Mouse (Mus musculus) gastrocnemius, postnatal 14 days (tissue): ENCODE data around the gene Crls1. TPM values are rescaled to one million over a fixed set of nuclear protein-coding genes. Genes with fewer than 3 reads are reported as not detected.

Experiments
- DNase-seq: peaks from one replicate; pipeline ENCODE4 v3.0.0; 2021; ENCODE audit warnings: mixed read lengths
- intact Hi-C: fragments of 180-260 bp; cut with DNase I; formaldehyde crosslinking; loops from one replicate; pipeline ENCODE4 v1.15.1; 2025; ENCODE audit warnings: low total_unique reads
- long read RNA-seq, 2 experiments: library from polyadenylated mRNA; stranded (forward); transcript quantifications; one replicate each; pipeline ENCODE4 v2.0.0; 2021
- total RNA-seq, 2 experiments: library from RNA; stranded (reverse); gene quantifications; 2 replicates each; pipeline ENCODE4 v1.2.3; 2021

Crls1 gene
- 10 to 100 TPM; 14.2 to 15.8 TPM for total RNA-seq
- long read RNA-seq, experiment 1, transcript Crls1-201 (7 exons, 1,924 nt), result major isoform, 31 of 33 reads
- long read RNA-seq, experiment 1, partial matches to known transcripts, result 0 of 33 reads
- long read RNA-seq, experiment 1, other reads (novel, unspliced or antisense), result 2 of 33 reads
- long read RNA-seq, experiment 2, transcript Crls1-201 (7 exons, 1,924 nt), result major isoform, 34 of 39 reads
- long read RNA-seq, experiment 2, partial matches to known transcripts, result 0 of 39 reads
- long read RNA-seq, experiment 2, other reads (novel, unspliced or antisense), result 5 of 39 reads

DNA sequence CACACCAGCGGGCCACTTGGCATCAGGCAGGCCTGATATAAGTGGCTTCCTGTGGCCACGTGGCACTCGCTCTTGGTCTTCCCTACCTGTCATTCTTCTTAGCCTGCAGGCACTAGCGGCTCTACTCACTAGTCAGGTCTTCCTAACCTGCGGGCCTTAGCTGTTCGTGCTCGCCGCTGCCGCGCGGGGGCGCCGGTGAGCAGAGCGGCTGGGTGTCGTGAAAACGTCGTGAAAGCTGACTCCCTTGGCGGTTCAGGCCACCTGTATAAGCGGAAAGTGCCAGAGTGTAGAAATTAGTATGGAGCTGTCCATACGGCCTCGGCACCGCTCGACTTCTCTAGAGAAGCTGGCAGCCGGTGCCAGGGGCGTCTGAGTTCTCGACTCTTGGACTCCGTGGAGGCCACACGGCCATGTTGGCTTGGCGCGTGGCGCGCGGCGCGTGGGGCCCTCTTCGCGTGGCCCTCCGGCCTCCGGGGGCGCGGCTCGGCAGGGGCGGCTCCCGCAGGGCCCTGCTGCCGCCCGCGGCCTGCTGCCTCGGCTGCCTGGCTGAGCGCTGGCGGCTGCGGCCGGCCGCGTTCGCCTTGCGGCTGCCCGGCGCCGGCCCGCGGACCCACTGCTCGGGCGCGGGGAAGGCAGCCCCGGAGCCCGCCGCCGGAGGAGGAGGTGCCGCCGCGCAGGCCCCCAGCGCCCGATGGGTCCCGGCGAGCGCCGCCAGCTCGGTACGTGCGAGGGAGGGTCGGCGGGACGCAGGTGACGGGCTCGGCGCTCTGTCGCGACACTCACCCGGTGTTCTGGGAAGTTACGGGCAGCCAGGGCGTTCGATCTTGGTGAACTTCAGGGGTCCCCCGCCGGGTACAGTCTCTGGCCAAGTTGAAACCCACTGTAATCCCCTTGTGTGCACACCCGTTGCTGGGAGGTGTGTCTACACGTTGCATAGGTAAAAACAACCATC lies at the start of gene Crls1:
Gene Crls1 (plus strand): TSS at position 260 of the 952 bp plus-strand sequence.
- peak; percentile 91 for DNase-seq
- intact Hi-C loops, result loop anchor here (5.0 kb wide), 1 partner anchor 61 kb away; no protein-coding TSS in a partner anchor

DNA sequence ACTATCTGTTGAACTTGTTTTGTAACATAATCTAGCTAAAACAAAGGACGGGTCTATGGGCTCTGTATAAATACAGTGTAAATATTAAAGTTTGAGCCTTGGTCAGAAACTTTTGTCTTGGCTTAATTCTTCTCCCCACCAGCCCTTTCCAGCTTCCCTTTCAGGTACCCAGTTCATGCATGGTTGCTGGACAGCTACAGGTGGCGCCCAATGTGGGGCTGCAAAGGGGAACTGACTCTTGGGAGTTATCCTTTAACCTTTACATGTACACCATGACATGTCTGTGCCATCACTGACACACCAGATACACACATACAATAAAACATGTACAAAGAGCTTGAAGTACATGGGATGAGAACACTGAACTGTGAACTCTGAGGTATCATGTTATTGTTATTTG lies 43.5 kb upstream of the Crls1 start:
- no peak for DNase-seq
- intact Hi-C loops, result no loop called here

DNA sequence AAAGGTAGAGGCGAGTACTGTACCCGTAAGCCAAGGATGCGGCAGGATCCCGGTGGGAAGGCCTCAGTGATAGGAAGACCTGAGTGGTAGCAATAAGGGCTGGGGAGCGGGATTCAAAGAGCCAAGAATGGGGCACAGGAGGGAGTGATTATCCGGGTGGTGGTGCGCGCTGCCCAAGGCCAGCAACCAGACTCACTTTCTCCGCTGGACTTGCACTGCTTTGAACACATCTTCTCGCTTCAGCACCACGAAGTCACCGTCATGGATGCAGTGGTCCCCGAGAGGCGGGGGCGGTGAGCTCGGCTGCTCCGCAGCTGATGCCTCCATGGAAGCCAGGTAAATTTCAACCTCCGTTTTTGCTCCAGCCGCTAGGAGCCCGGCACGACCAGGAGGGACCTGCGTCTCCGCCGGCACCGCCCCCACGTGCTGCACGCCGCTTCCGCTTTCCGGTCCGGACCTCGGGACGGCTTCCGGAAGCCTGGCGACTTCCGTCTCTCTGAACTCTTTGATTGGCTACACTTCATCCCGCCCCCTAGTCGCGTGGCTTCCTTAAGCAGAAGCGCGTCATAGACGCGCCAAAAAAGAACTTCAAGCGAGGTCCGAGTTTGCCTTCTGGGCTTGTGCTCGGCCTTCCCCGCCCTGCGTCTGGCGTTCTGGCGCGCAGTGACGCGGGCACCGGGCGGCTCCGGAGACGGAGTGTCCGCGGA lies 30.7 kb upstream of the Crls1 start, which contains the start of the genes Trmt6 and Mcm8:
Gene Trmt6 (minus strand): TSS at position 448 of the 707 bp plus-strand sequence.
Gene Mcm8 (plus strand): TSS at position 534 of the 707 bp plus-strand sequence.
- DNase-seq, result peak; percentile 92
- intact Hi-C loops, result no loop called here

DNA sequence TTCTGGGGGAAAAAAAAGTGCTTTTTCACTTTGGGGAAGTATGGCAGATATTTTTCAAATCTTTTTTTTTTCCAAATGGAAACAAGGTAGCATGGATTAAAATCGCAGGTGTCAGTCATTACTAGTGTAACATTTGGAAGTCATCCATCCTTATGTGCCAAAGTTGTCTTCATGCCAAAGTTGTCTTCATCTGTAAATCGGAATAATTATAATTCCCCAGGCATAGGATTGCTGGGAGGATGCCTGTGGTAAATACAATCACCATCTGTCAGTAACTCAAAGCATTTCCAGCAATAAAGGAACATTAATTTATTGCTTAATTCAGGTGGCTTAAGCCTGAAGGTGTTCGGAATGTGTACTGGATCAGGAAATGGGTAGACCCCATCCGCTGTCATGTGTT lies 5.4 kb upstream of the Crls1 start:
- no peak for DNase-seq
- intact Hi-C loops, result no loop called here

DNA sequence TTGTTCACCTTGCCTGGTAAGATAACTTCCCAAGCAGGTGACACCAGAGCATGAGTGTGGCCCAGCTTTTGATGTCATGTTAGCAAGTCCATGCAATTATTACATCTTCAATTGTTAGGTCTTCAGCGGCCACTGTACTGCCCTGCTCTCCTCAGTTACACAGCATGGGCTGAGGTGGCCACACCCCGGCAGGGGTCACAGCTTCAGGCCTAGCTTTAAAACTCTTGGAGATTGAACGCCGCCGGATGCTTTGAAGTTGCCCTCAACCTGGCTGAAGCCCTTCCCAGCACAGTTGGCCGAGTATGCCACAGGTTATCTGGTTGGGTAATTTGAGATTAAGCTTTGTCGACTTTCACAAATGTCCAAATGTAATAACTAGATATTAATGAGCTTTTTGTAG lies 1.1 kb downstream of the Crls1 start:
- no peak for DNase-seq
- intact Hi-C loops, result loop anchor here (5.0 kb wide), 1 partner anchor 60 kb away; no protein-coding TSS in a partner anchor

DNA sequence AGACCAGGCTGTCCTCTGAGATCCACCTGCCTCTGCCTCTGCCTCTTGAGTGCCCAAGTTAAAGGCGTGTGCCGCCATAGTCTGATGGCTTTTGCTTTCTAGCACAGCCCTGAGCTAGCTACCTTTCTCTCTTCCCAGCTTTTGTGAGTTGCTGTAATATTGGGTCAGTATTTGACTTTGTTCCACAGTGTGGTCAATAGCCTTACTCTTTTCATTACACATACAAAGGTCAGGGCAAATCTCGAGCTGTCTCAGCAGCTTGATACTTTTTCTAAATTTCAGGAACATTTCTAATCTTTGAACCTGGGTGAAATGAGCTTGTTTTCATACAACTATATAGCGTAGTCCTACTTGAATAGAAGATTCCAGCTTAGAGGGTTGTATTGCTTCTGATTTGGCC lies 1.9 kb downstream of the Crls1 start:
- intact Hi-C loops, result loop anchor here (5.0 kb wide), 1 partner anchor 59 kb away; no protein-coding TSS in a partner anchor
- DNase-seq, result no peak

DNA sequence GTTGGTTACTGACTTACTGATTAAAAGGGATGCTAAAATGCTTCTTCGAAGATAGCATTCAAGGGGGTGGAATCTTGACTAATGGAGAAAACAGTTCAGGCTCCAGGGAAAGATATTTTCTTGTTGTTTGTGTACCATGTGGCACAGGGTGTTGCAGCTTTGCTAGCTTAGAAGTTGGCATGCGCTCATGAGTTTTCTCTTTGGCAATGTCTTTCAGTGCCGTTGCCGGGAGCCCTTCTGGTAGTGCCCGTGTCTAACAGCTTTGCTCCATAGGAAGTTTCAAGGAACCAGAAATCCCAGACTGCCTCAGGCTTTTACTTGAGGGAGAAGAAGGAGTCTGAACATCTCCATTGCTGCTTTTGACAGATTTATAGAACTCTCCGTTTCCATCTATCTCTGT lies 2.7 kb downstream of the Crls1 start:
- DNase-seq, result no peak
- intact Hi-C loops, result loop anchor here (5.0 kb wide), 1 partner anchor 58 kb away; no protein-coding TSS in a partner anchor

DNA sequence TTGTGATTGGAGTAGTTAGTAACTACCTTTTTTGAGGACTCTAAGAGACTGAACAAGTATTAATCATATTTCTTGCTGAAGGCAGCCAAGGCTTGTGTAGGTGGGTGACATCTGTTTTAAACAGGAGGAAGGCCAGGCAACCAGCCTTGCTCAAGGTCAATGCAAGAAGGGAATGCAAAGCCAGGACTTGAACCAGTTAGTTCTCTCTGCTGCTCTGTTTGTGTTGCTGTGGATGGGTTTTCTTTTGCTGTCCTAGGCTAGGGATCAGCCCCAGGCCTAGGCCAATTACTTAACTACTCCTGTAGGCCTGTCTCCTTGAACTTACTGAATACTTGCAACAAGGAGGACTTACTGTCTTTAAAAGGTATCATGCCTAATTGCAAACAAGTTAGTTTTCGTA lies 6.6 kb downstream of the Crls1 start:
- intact Hi-C loops, result no loop called here
- no peak for DNase-seq

DNA sequence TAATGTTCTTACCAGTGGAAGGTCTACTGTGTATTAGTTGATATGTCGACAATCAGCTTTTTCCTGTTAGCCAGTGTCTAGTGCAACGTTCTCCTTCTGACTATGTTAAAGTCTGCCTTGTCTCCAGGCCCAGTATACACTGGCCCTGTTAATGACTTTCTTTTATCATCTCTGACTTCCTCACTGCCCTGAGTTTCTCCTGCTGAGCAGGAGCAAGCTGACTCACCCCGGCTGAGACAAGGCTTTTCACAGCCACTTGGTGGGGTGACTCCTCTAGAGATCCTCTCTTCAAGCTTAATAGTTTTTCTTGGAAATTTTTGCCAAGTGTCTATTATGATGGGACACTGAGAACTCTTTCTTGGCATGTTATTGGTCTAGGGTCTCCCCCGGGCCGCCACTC lies 9.9 kb downstream of the Crls1 start:
- intact Hi-C loops, result no loop called here
- DNase-seq, result no peak

DNA sequence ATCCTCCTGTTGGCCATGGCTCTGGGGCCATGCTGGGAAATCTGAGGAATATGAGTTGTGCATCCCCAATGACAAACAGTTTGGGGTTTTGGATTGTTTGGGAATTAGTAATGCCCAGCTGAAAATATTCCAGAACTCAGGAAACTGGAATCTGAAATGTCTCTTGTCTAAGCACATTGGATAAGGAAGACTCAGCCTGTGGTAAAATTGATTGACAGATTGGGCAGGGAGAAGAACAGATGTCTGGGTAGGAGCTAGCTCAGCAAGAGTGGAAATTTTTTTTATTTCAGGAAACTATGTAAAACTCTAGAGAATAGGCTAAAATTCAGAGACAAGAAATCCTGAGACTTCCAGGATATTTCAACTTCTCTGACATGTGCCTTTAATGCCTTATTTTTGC lies 14.0 kb downstream of the Crls1 start:
- no peak for DNase-seq
- intact Hi-C loops, result no loop called here

DNA sequence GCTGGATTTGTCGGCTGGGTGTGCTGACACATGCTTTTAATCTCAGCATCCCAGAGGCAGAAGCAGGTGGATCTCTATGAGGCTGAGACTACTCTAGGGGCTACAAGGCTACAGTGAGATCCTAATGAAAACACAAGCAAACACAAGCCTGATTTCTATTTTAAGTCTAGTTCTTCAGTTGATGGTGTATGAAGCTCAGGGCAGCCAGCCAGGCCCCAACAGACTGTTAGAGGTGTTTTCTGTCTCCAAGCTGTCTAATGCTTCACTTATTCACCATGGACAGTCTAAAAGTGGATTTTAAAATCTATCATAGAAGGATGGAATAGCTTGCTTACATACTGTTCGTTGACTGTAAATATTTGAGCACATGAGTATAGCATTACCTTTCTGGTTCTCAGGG lies 15.0 kb downstream of the Crls1 start:
- intact Hi-C loops, result no loop called here
- no peak for DNase-seq

DNA sequence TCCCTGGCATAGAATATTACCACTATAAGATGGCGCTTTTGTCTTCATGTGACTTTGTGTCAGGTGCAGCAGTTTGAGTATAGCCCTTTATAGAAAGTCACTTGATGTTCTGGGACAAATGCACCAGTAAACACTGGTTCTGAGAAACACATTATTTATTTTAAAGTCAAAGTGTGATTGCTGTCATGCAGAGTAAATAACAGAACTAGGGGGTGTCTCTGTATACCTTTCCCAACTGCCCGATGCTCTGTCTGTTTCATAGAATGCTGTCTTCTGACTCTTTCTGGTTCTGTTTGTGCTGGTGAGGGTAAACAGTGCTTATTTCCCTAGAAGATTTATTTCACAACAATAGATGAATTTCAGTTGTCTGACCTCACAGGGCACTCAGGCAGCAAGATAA lies 16.9 kb downstream of the Crls1 start:
- intact Hi-C loops, result no loop called here
- no peak for DNase-seq

DNA sequence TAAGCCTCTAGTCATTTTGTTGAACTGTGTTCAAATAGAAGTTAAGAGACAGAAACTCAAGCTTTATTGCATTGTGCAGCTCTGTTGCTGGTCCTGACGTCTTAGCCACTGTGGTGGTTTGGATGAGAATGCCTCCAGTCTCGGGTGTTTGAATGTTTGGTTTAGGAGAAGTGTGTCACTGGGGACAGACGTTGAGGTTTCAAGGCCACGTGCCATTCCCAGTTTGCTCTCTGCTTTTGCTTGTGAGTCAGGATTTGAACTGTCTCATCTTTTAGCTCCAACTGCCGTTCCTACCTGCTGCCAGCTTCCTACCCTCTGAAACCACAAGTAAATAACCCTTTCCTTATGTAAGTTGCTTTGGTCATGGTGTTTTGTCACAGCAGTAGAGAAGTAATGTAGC lies 21.1 kb downstream of the Crls1 start:
- intact Hi-C loops, result no loop called here
- no peak for DNase-seq

DNA sequence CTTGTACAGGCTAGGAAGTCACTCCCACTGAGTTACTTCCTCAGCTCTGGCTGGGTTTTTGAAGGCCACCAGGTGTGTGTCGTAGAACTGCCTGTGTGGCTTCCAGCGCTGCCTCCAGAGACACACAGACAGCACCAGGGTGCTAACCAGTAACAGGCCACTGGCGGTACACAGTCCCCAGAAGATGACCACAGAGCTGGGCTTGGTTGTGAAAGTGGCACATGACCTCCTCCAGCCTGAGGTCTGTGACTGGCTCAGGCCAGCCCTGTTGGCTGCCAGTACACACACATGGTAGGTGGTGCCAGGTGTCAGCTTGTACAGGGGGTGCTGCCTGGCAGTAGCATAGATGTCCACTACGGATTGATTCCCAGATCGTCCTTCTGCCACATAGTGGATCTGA lies 23.2 kb downstream of the Crls1 start:
- DNase-seq, result no peak
- intact Hi-C loops, result no loop called here

DNA sequence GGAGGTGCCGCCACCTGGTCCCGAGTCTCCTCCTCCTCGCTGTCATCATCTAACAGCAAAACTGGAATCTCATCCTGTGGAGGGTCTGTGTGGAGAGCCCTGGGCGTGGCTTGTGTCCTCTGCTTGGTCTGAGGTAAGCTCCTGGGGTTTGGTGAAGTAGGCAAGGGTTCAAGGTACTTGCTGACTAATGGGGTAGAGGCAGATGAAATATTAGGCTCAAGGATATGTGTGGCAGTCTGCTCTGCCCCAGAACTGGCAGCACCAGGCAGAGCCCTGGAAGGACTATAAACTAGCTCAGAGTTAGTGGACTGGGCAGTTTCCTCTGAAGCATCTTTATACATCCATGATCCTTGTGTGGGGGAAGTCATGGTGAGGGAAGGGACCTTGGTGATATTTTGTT lies 23.8 kb downstream of the Crls1 start:
- intact Hi-C loops, result no loop called here
- DNase-seq, result no peak

DNA sequence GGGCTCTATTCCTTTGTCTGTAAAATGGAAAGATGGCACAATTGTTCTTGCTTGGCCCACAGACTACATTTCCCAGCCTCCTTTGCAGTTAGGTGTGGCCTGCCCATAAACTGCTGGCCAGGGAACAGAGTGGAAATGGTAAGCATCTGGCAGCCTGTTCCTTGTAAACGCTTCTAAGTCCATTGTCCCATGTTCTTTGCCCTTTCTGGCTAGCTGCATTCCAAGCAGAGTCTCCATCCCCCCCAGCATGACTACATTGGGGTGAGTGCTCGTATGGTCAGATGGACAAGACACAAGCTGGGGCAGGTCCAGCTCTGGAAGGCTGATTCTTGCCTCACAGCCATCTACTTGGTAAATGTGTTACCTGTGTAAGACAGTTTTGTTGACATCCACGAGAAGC lies 25.2 kb downstream of the Crls1 start:
- no peak for DNase-seq
- intact Hi-C loops, result no loop called here

DNA sequence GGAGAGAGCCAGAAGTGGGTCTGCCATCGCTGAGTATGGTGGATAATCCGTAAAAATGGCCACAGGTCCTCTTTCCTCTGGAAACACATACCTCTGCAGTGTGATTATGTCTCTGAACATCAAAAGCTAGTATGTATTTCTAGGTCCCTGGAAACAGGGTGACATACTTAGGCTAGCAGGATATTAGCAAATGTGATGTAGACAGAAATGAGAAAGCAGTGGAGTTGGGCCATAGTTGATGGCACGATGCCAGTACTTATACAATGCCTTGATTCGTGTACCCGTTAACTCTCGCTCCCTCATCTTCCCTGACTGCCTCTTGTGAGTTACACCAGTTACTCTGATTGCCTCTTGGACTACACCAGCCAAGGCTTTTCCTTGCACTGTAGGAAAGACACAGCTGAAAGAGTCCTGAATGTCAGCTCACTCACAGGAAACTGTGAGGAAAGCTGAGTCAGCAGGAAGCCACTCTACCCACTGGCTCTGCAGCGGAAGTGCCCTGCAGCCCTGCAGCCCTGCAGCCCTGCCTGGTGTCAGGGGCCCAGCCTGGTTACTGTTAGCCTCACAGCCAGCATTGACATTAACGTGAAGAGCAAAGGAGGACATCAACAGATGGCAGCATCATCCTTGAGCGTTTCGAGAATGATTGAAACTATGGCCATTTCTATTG lies 27.3 kb downstream of the Crls1 start:
- intact Hi-C loops, result no loop called here
- no peak for DNase-seq

DNA sequence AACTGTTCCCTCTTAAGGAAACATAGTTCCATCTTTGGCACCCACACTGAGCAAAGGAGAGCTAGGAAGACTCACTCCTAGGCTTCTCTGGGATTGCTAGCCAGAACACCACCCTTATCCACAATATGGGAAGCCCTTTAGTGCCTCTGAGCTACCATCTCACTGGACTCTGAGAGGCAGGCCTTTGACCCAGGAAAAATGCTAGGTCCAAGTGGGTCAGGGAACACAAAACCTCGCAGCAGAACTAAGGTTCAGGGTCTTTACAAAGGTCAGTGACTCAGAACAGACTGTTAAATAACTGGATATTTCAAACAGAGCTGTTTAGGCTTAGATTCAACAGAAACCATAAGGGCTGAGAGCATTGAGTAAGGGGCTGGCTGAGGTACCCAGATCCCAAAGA lies 30.5 kb downstream of the Crls1 start:
- no peak for DNase-seq
- intact Hi-C loops, result no loop called here

DNA sequence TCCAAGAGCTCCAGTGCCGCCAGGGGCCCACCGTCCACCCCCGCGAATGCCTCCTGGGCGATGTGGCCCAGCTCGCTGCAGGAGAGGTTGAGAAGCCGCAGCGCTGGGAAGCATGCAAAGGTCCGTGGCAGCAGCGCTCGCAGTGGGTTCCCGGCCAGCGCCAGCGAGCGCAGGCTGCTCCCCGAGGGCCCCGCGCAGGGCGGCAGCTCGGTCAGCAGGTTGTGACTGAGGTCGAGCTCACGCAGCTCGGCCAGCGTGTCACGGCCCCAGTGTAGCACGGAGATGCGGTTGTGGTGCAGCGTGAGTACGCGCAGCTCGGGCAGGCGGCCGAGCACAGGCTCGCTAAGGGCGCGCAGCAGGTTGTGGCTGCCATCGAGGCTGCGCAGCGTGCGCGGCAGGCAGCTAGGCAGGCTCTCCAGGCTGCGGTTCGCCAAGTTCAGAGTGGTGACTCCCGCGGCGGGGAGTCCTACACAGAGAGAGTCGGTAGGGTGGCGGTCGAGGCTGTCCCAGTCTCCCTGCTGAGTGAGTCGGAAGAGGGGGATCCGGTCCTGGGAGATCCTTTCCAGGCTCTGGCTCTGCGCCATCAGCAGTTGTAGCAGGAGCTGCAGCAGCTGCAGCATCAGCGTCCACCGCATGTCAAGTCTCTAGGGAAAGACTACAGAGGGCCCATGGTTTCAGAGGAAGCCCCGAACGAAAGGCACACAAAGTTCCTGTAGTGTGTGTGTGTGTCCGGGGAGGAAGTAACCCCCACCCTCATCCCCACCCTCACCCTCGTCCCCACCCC lies 33.0 kb downstream of the Crls1 start:
- intact Hi-C loops, result no loop called here

More for the DNA sequence above, 33.0 kb downstream of the Crls1 start:
- DNase-seq, result peak; percentile 46
